In genomic region chr9:82042515-82043056, GRCm38 (mm10) we compare ENCODE assay signal across 25 mouse cellular contexts.
"Had no signal": no experiment of that assay in that cellular context is flagged by ENCODE, and none has a peak within 500 bp of the region (broad histone marks: within the 10 kb centered on the region; RNA-seq: fewer than 3 reads in every experiment).

No protein-coding gene starts in this region.

- H3K27me3 ChIP-seq: heart, embryonic 13.5 days; heart, embryonic 15.5 days; hindbrain, embryonic 13.5 days; hindbrain, embryonic 15.5 days; kidney, embryonic 15.5 days; limb, embryonic 12.5 days; limb, embryonic 15.5 days had no signal

- H3K27ac ChIP-seq: heart, adult 2 months; heart, embryonic 13.5 days; heart, embryonic 15.5 days; hindbrain, embryonic 13.5 days; hindbrain, embryonic 15.5 days; hindbrain, postnatal 0 days; kidney, embryonic 15.5 days; kidney, postnatal 0 days; limb, embryonic 12.5 days; limb, embryonic 15.5 days had no signal

- H3K4me3 ChIP-seq: heart, adult 2 months; heart, embryonic 13.5 days; heart, embryonic 15.5 days; hindbrain, embryonic 13.5 days; hindbrain, embryonic 15.5 days; kidney, embryonic 15.5 days; limb, embryonic 12.5 days; limb, embryonic 15.5 days had no signal

- H3K36me3 ChIP-seq: heart, embryonic 13.5 days; heart, embryonic 15.5 days; hindbrain, embryonic 13.5 days; hindbrain, embryonic 15.5 days; kidney, embryonic 15.5 days; limb, embryonic 12.5 days; limb, embryonic 15.5 days had no signal

- H3K4me2 ChIP-seq: heart, embryonic 11.5 days; heart, embryonic 13.5 days; heart, embryonic 15.5 days; hindbrain, embryonic 13.5 days; hindbrain, embryonic 15.5 days; kidney, embryonic 15.5 days; limb, embryonic 12.5 days; limb, embryonic 15.5 days had no signal

- DNase-seq: gastrocnemius, postnatal 14 days; gastrocnemius, postnatal 36 days; heart, adult 11 months; heart, adult 2 months; heart, postnatal 14 days; heart, postnatal 36 days; kidney, adult 11 months; kidney, adult 2 months; kidney, adult 9 months; kidney, postnatal 14 days; kidney, postnatal 36 days; layer of hippocampus, adult 9-11 months; layer of hippocampus, postnatal 36 days; left cerebral cortex, postnatal 4 days had no signal

- H3K9ac ChIP-seq: heart, embryonic 13.5 days; heart, embryonic 15.5 days; hindbrain, embryonic 13.5 days; hindbrain, embryonic 15.5 days; kidney, embryonic 15.5 days; limb, embryonic 12.5 days; limb, embryonic 15.5 days had no signal

- H3K4me1 ChIP-seq: heart, embryonic 13.5 days; heart, embryonic 15.5 days; hindbrain, embryonic 13.5 days; hindbrain, embryonic 15.5 days; kidney, embryonic 15.5 days; limb, embryonic 12.5 days; limb, embryonic 15.5 days had no signal

- H3K9me3 ChIP-seq: heart, embryonic 13.5 days; heart, embryonic 15.5 days; hindbrain, embryonic 13.5 days; hindbrain, embryonic 15.5 days; kidney, embryonic 15.5 days; limb, embryonic 12.5 days; limb, embryonic 15.5 days had no signal

- ATAC-seq: hindbrain, postnatal 0 days; intestine, embryonic 16.5 days had no signal
